9 mouse cellular contexts compared by ENCODE assay signal in the genomic region with DNA sequence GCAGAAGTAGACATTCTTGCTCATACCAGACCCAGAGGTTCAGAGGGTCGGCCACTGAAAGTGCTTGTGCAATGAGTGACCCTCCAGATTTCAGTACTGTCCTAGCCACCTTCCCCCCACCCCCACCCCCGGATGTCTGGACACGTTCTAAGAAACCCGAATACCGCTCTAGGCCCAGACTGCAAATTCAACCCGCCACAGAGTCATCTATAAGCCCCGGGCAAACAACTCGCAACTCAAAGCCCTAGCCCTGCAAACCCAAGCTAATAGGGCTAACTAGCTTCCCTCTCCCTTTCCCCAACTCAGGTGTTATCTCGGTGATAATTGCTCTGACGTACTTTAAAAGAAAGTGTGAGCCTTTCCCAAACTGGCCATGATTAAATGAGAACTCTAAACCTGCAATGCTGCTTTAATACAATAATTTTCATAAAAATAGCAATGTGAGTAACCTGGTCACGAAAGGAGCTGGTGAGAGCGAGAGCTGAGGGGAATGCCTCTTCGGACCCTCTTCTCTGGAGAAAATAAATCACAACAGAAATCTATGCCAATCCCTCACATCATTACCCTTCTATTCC. TPM values are rescaled to one million over a fixed set of nuclear protein-coding genes. Genes with fewer than 3 reads are reported as not detected.
DNase-seq lines count a peak whose midpoint lies in the region; ATAC-seq and TF ChIP-seq lines count a peak whose summit lies in the region.
"Had no signal": no experiment of that assay in that cellular context is flagged by ENCODE, and none has a peak within 500 bp of the region (broad histone marks: within the 10 kb centered on the region; RNA-seq: fewer than 3 reads in every experiment).

No protein-coding gene starts in this region.

- WGBS in intestine, embryonic 15.5 days = 4% methylated on average over 13 of the region's 13 CpGs
- 4% methylated on average over 13 of the region's 13 CpGs for WGBS in olfactory bulb, adult 2 months

- no peak overlapping the region; the same call in 1 of the 2 replicates for H3K4me3 ChIP-seq in intestine, embryonic 15.5 days (replicated peaks)
- peak overlapping the region; percentile 35 for H3K4me3 ChIP-seq in olfactory bulb, adult 2 months (ENCODE audit: insufficient read depth, low read depth, low read length)
- H3K4me3 ChIP-seq: liver, embryonic 15.5 days had no signal

- H3K36me3 ChIP-seq in intestine, embryonic 15.5 days = no peaks in the 10 kb centered on the region
- H3K36me3 ChIP-seq: liver, embryonic 15.5 days had no signal

- no peak for TF ChIP-seq POLR2A in olfactory bulb, adult 2 months (IDR thresholded peaks at IDR 0.05; ENCODE audit: insufficient read depth, low read depth, low read length)

- peaks cover 6% of the 10 kb centered on the region for H3K4me1 ChIP-seq in intestine, embryonic 15.5 days (replicated peaks)
- H3K4me1 ChIP-seq in olfactory bulb, adult 2 months (ENCODE audit: control insufficient read depth, insufficient read depth, low read length) = peaks cover 8% of the 10 kb centered on the region; the same call in 1 of the 2 replicates
- H3K4me1 ChIP-seq: liver, embryonic 15.5 days had no signal

- H3K4me2 ChIP-seq in intestine, embryonic 15.5 days (replicated peaks) = peak overlapping the region; percentile 57
- H3K4me2 ChIP-seq: liver, embryonic 15.5 days had no signal

- H3K27me3 ChIP-seq in intestine, embryonic 15.5 days (replicated peaks) = no peaks in the 10 kb centered on the region; the same call in 1 of the 2 replicates

- no peak overlapping the region for H3K9ac ChIP-seq in intestine, embryonic 15.5 days
- H3K9ac ChIP-seq: liver, embryonic 15.5 days had no signal

- no peaks in the 10 kb centered on the region for H3K9me3 ChIP-seq in intestine, embryonic 15.5 days
- H3K9me3 ChIP-seq: liver, embryonic 15.5 days had no signal

- peak; percentile 10; the same call in 1 of the 2 replicates for ATAC-seq in intestine, embryonic 15.5 days

- no peak for TF ChIP-seq CTCF in olfactory bulb, adult 2 months (IDR thresholded peaks at IDR 0.05; ENCODE audit: insufficient read depth, low read depth, low read length)

- peak; percentile 5 for DNase-seq in embryo, embryonic 11.5 days (ENCODE audit: low read depth, low spot score)
- no peak for DNase-seq in embryo, embryonic 10.5 days (ENCODE audit: low spot score)
- peak; percentile 34 to 46 for DNase-seq in right cerebral cortex, postnatal 10 days (ENCODE audit: low spot score in 2 of 2)
- DNase-seq in right cerebral cortex, postnatal 14 days = no peak
- no peak for DNase-seq in urinary bladder, postnatal 25 days (ENCODE audit: low spot score)
- no peak for DNase-seq in frontal cortex, postnatal 36 days (ENCODE audit: low spot score in 2 of 2)

- no peak overlapping the region for H3K27ac ChIP-seq in intestine, embryonic 15.5 days
- peak overlapping the region; percentile 81 for H3K27ac ChIP-seq in olfactory bulb, adult 2 months (ENCODE audit: insufficient read depth, low read depth, low read length)
- H3K27ac ChIP-seq: liver, embryonic 15.5 days had no signal

RNA-seq across cellular contexts. Expression of gene Snap25, which starts 0.7 kb away (rescaled TPM):
- polyA plus RNA-seq in intestine, embryonic 15.5 days (2015; fragmentation: Nextera tagmentation; extraction: Ambion mirVana) = 8.0 and 8.7 TPM in 2 replicates
- polyA plus RNA-seq in olfactory bulb, adult 2 months (2012; ENCODE audit: insufficient read depth, insufficient read length, low replicate concordance, missing spikeins) = 956 and 1,571 TPM in 2 replicates

Comparison
In these comparisons a context has a peak if more than half of its experiments do, and no peak if none do; other contexts are left out.
1. DNase-seq: peak in embryo, embryonic 11.5 days (single experiment) and right cerebral cortex, postnatal 10 days (2 of 2); none in embryo, embryonic 10.5 days (single experiment), right cerebral cortex, postnatal 14 days (single experiment), urinary bladder, postnatal 25 days (single experiment) and frontal cortex, postnatal 36 days (0 of 2).
2. RNA of gene Snap25, which starts 0.7 kb away (polyA plus RNA-seq): 956 to 1,571 TPM in olfactory bulb, adult 2 months; 8.0 to 8.7 TPM in intestine, embryonic 15.5 days; every median in the first group is over 10 times any median in the second.